Mouse (Mus musculus): ENCODE measurements at regions not wholly inside any gene's neighbourhood (a gene's known extent, or its start where the extent isn't known, plus 50 kb on each side); places are given as distances from the start of the nearest gene placed in this dataset.

DNA sequence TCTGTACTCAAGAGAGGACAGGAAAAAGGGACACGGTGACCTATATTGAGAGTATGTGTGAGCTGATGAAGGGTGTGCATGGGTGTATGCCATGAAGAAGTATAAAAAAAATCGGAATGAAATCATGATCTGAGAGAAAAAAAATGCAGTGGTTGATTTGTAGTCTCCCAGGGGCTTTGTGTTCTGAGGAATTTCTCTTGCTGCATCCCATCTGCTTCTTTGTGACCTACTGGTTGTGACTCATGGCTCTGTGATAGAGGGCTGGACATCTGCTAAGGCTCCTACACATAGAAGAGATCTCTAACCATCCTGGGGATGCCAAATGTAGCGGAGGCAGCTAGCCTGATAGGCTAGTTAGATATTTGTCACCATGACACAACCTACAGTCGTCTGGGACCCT lies 92.3 kb upstream of the Tgfbr2 start:
- Histone ChIP-seq H3K79me2 (ENCODE audit: control insufficient read depth, insufficient read depth, low read length) (no peaks in the 10 kb centered on the region), H3K36me3 (ENCODE audit: control insufficient read depth, insufficient read depth, low read length) (no peaks in the 10 kb centered on the region), H3K27ac (replicated peaks; ENCODE audit: insufficient read depth, low read depth, low read length) (no peak overlapping the region), H3K4me1 (ENCODE audit: control insufficient read depth, insufficient read depth, low read length) (no peaks in the 10 kb centered on the region), H3K27me3 (ENCODE audit: control insufficient read depth, insufficient read depth, low read length) (no peaks in the 10 kb centered on the region), H3K4me3 (ENCODE audit: insufficient read depth, low read depth, low read length) (no peak overlapping the region), H3K9ac (ENCODE audit: low read depth, low read length) (no peak overlapping the region)
- WGBS, result 81% methylated on average over 4 of the region's 4 CpGs
- TF ChIP-seq POLR2A (IDR thresholded peaks at IDR 0.05; ENCODE audit: extremely low read depth, insufficient read depth, low read length), result no peak
- no peak for TF ChIP-seq CTCF (IDR thresholded peaks at IDR 0.05; ENCODE audit: low read depth, low read length)
- no peak for DNase-seq (ENCODE audit: extremely low read depth, low read depth, low spot score)

DNA sequence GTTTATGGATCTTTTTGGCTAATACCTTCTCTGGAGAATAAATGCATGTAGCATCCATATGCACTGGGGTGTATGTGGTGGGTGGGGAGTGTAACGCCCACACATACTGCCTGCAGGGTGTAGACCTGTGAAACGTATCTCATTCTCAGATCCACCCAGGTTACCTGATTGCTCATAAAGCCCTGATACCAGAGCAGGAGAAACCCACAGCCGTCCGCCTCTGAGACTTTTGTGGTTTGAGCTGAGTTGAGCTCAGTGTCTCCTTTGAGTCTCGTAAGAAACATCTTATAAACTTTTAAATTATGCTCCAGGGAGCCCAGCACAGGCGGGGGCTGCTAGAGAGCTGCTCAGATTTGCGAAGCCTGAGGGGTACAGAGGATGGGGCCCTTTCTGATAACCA lies 88.7 kb upstream of the Tgfbr2 start:
- H3K27me3 ChIP-seq (ENCODE audit: control insufficient read depth, insufficient read depth, low read length), result no peaks in the 10 kb centered on the region
- H3K27ac ChIP-seq (replicated peaks; ENCODE audit: insufficient read depth, low read depth, low read length), result no peak overlapping the region
- no peaks in the 10 kb centered on the region for H3K79me2 ChIP-seq (ENCODE audit: control insufficient read depth, insufficient read depth, low read length)
- no peaks in the 10 kb centered on the region for H3K4me1 ChIP-seq (ENCODE audit: control insufficient read depth, insufficient read depth, low read length)
- WGBS, result 88% methylated on average over 7 of the region's 7 CpGs
- no peak for TF ChIP-seq CTCF (IDR thresholded peaks at IDR 0.05; ENCODE audit: low read depth, low read length)
- TF ChIP-seq POLR2A (IDR thresholded peaks at IDR 0.05; ENCODE audit: extremely low read depth, insufficient read depth, low read length), result no peak
- no peak overlapping the region for H3K4me3 ChIP-seq (ENCODE audit: insufficient read depth, low read depth, low read length)
- H3K9ac ChIP-seq (ENCODE audit: low read depth, low read length), result no peak overlapping the region
- no peaks in the 10 kb centered on the region for H3K36me3 ChIP-seq (ENCODE audit: control insufficient read depth, insufficient read depth, low read length)
- DNase-seq (ENCODE audit: extremely low read depth, low read depth, low spot score), result no peak

- no peak overlapping the region for H3K9ac ChIP-seq (ENCODE audit: low read depth, low read length)
- H3K27ac ChIP-seq (replicated peaks; ENCODE audit: insufficient read depth, low read depth, low read length), result no peak overlapping the region
- H3K27me3 ChIP-seq (ENCODE audit: control insufficient read depth, insufficient read depth, low read length), result no peaks in the 10 kb centered on the region
- H3K4me3 ChIP-seq (ENCODE audit: insufficient read depth, low read depth, low read length), result no peak overlapping the region
- TF ChIP-seq POLR2A (IDR thresholded peaks at IDR 0.05; ENCODE audit: extremely low read depth, insufficient read depth, low read length), result no peak
- no peak for TF ChIP-seq CTCF (IDR thresholded peaks at IDR 0.05; ENCODE audit: low read depth, low read length)
- DNase-seq (ENCODE audit: extremely low read depth, low read depth, low spot score), result no peak
- 62% methylated on average over 10 of the region's 10 CpGs for WGBS
- H3K4me1 ChIP-seq (ENCODE audit: control insufficient read depth, insufficient read depth, low read length), result no peaks in the 10 kb centered on the region
- H3K79me2 ChIP-seq (ENCODE audit: control insufficient read depth, insufficient read depth, low read length), result no peaks in the 10 kb centered on the region
- no peaks in the 10 kb centered on the region for H3K36me3 ChIP-seq (ENCODE audit: control insufficient read depth, insufficient read depth, low read length)
Measured at GRCm38 (mm10) chr9:116259569-116259968, 84.4 kb upstream of the Tgfbr2 start.

DNA sequence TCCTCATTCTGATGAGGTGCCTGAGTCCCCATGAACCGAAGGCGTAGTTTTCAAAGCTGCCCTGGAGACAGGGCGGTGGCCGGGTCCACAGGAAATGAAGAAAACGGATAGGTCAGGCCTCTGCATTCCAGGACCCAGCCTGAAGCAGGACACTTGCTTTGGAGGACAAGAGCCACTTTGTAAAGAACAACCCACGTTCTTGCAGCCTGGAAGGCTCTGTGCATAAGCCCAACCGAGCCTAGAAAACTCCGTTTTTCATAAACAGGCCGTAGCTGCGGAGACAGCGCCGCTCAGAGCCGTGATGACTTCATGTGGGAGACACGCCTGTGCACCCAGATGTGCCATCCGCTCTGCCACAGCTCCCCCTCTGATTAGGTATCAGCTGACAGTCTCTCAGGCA lies 78.4 kb upstream of the Tgfbr2 start:
- TF ChIP-seq CTCF (IDR thresholded peaks at IDR 0.05; ENCODE audit: low read depth, low read length) (no peak), POLR2A (IDR thresholded peaks at IDR 0.05; ENCODE audit: extremely low read depth, insufficient read depth, low read length) (no peak)
- Histone ChIP-seq H3K27me3 (ENCODE audit: control insufficient read depth, insufficient read depth, low read length) (no peaks in the 10 kb centered on the region), H3K4me3 (ENCODE audit: insufficient read depth, low read depth, low read length) (no peak overlapping the region), H3K79me2 (ENCODE audit: control insufficient read depth, insufficient read depth, low read length) (no peaks in the 10 kb centered on the region), H3K36me3 (ENCODE audit: control insufficient read depth, insufficient read depth, low read length) (no peaks in the 10 kb centered on the region), H3K4me1 (ENCODE audit: control insufficient read depth, insufficient read depth, low read length) (no peaks in the 10 kb centered on the region), H3K9ac (ENCODE audit: low read depth, low read length) (no peak overlapping the region), H3K27ac (replicated peaks; ENCODE audit: insufficient read depth, low read depth, low read length) (no peak overlapping the region)
- DNase-seq (ENCODE audit: extremely low read depth, low read depth, low spot score), result no peak
- WGBS, result 84% methylated on average over 15 of the region's 15 CpGs

GRCm38 (mm10) chr9:116252788-116253187 lies 77.6 kb upstream of the Tgfbr2 start:
- no peaks in the 10 kb centered on the region for H3K27me3 ChIP-seq (ENCODE audit: control insufficient read depth, insufficient read depth, low read length)
- no peak for DNase-seq (ENCODE audit: extremely low read depth, low read depth, low spot score)
- H3K79me2 ChIP-seq (ENCODE audit: control insufficient read depth, insufficient read depth, low read length), result no peaks in the 10 kb centered on the region
- WGBS, result 83% methylated on average over 8 of the region's 8 CpGs
- no peaks in the 10 kb centered on the region for H3K4me1 ChIP-seq (ENCODE audit: control insufficient read depth, insufficient read depth, low read length)
- no peak overlapping the region for H3K4me3 ChIP-seq (ENCODE audit: insufficient read depth, low read depth, low read length)
- H3K36me3 ChIP-seq (ENCODE audit: control insufficient read depth, insufficient read depth, low read length), result no peaks in the 10 kb centered on the region
- no peak for TF ChIP-seq CTCF (IDR thresholded peaks at IDR 0.05; ENCODE audit: low read depth, low read length)
- TF ChIP-seq POLR2A (IDR thresholded peaks at IDR 0.05; ENCODE audit: extremely low read depth, insufficient read depth, low read length), result no peak
- H3K9ac ChIP-seq (ENCODE audit: low read depth, low read length), result no peak overlapping the region
- no peak overlapping the region for H3K27ac ChIP-seq (replicated peaks; ENCODE audit: insufficient read depth, low read depth, low read length)

GRCm38 (mm10) chr9:116249791-116250190 lies 74.6 kb upstream of the Tgfbr2 start:
- no peak overlapping the region for H3K27ac ChIP-seq (replicated peaks; ENCODE audit: insufficient read depth, low read depth, low read length)
- H3K36me3 ChIP-seq (ENCODE audit: control insufficient read depth, insufficient read depth, low read length), result no peaks in the 10 kb centered on the region
- no peaks in the 10 kb centered on the region for H3K27me3 ChIP-seq (ENCODE audit: control insufficient read depth, insufficient read depth, low read length)
- 86% methylated on average over 2 of the region's 2 CpGs for WGBS
- H3K9ac ChIP-seq (ENCODE audit: low read depth, low read length), result no peak overlapping the region
- no peaks in the 10 kb centered on the region for H3K79me2 ChIP-seq (ENCODE audit: control insufficient read depth, insufficient read depth, low read length)
- no peaks in the 10 kb centered on the region for H3K4me1 ChIP-seq (ENCODE audit: control insufficient read depth, insufficient read depth, low read length)
- no peak for DNase-seq (ENCODE audit: extremely low read depth, low read depth, low spot score)
- TF ChIP-seq CTCF (IDR thresholded peaks at IDR 0.05; ENCODE audit: low read depth, low read length), result no peak
- H3K4me3 ChIP-seq (ENCODE audit: insufficient read depth, low read depth, low read length), result no peak overlapping the region
